Comparison of ENCODE assay signal across 14 mouse cellular contexts in the genomic region with DNA sequence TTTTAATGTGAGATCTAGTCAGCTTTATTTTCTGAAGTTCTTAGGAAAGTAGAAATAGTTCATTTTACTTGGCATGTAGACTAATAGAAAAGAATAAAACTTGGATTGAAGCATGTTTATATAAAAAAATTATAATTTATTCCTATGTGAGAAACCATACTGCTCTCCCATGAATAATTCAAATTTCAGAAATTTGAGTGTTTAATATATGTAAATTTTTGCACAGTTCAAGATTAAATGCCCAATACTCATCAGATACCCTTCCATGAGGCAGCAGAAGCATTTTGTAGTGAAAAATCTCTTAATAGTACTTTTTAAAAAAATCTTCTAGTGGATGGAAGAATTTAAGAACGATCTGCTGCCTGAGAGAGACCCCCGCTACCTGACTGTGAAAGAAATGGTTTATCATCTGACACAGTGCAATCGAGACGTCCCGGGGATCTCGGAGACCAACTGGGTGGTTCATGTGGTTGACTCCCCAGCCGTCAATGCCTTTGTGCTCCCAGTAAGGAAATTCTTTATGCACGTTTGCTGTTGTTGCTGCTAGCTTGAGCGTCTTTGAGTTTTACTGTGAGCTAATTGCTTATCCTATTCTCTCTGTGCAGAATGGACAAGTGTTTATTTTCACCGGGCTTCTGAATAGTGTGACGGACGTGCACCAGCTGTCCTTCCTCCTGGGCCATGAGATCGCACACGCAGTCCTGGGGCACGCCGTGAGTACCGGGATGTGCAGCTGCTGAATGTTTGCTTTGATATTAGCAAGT. TPM values are rescaled to one million over a fixed set of nuclear protein-coding genes. Genes with fewer than 3 reads are reported as not detected.
DNase-seq lines count a peak whose midpoint lies in the region; ATAC-seq and TF ChIP-seq lines count a peak whose summit lies in the region.
"Had no signal": no experiment of that assay in that cellular context is flagged by ENCODE, and none has a peak within 500 bp of the region (broad histone marks: within the 10 kb centered on the region; RNA-seq: fewer than 3 reads in every experiment).

No protein-coding gene starts in this region.

- no peak for TF ChIP-seq CTCF in heart, adult 2 months (IDR thresholded peaks at IDR 0.05)

- no peak overlapping the region for H3K27ac ChIP-seq in hindbrain, embryonic 11.5 days (ENCODE audit: low read depth, low read length)
- H3K27ac ChIP-seq in heart, adult 2 months = no peak overlapping the region
- H3K27ac ChIP-seq: embryonic facial prominence, embryonic 13.5 days had no signal

- H3K9me3 ChIP-seq in hindbrain, embryonic 11.5 days (ENCODE audit: control insufficient read depth, low read length) = no peaks in the 10 kb centered on the region
- H3K9me3 ChIP-seq: embryonic facial prominence, embryonic 13.5 days had no signal

- no peaks in the 10 kb centered on the region for H3K27me3 ChIP-seq in hindbrain, embryonic 11.5 days (ENCODE audit: control insufficient read depth, insufficient read depth, low read length)
- no peaks in the 10 kb centered on the region for H3K27me3 ChIP-seq in heart, adult 2 months (ENCODE audit: control insufficient read depth, insufficient read depth, low read length)
- H3K27me3 ChIP-seq: embryonic facial prominence, embryonic 13.5 days had no signal

- H3K79me2 ChIP-seq in heart, adult 2 months (replicated peaks; ENCODE audit: control insufficient read depth, insufficient read depth, low read length) = no peaks in the 10 kb centered on the region

- no peaks in the 10 kb centered on the region for H3K4me1 ChIP-seq in hindbrain, embryonic 11.5 days (replicated peaks; ENCODE audit: control insufficient read depth, insufficient read depth, low read length)
- H3K4me1 ChIP-seq in heart, adult 2 months (ENCODE audit: control insufficient read depth, insufficient read depth, low read length) = no peaks in the 10 kb centered on the region
- H3K4me1 ChIP-seq: embryonic facial prominence, embryonic 13.5 days had no signal

- no peak for TF ChIP-seq POLR2A in heart, adult 2 months (IDR thresholded peaks at IDR 0.05; ENCODE audit: insufficient read depth, low read depth, low read length)

- no peaks in the 10 kb centered on the region for H3K36me3 ChIP-seq in hindbrain, embryonic 11.5 days (ENCODE audit: control insufficient read depth, insufficient read depth, low read length)
- H3K36me3 ChIP-seq in heart, adult 2 months (ENCODE audit: control insufficient read depth, insufficient read depth, low read length) = peaks cover 5% of the 10 kb centered on the region

- WGBS in hindbrain, embryonic 11.5 days = 31% methylated on average over 17 of the region's 17 CpGs
- 81% methylated on average over 17 of the region's 17 CpGs for WGBS in heart, adult 2 months

- intact Hi-C loops in heart, adult 2 months (cut with DNase I) = no loop called here

- TF ChIP-seq EP300 in heart, adult 2 months (IDR thresholded peaks at IDR 0.05; ENCODE audit: insufficient read depth, low read depth, low read length) = no peak

- peak; percentile 24 for DNase-seq in R1 (ENCODE audit: low read depth, low spot score)
- peak; percentile 8 for DNase-seq in brain, adult 2 months (ENCODE audit: low read depth, low spot score)
- DNase-seq in hindbrain, embryonic 11.5 days (ENCODE audit: low spot score) = peak; percentile 44
- DNase-seq in mesoderm, embryonic 11.5 days (ENCODE audit: low read depth, low spot score) = peak; percentile 47
- DNase-seq in Muller cell, postnatal 12 days (ENCODE audit: inconsistent ontology term) = no peak
- no peak for DNase-seq in heart, adult 2 months
- DNase-seq in right cerebral cortex, postnatal 10 days (ENCODE audit: low spot score in 2 of 2) = no peak
- DNase-seq: adrenal gland, postnatal 25 days; kidney, adult 11 months; liver, postnatal 0 days had no signal

- ATAC-seq in hindbrain, embryonic 11.5 days (ENCODE audit: low FRiP score) = peak; percentile 84
- ATAC-seq: liver, postnatal 0 days had no signal

- H3K4me2 ChIP-seq in hindbrain, embryonic 11.5 days (replicated peaks; ENCODE audit: low read depth, low read length) = peak overlapping the region; percentile 1
- H3K4me2 ChIP-seq: embryonic facial prominence, embryonic 13.5 days had no signal

- no peak overlapping the region for H3K4me3 ChIP-seq in hindbrain, embryonic 11.5 days (ENCODE audit: low read depth, low read length)
- H3K4me3 ChIP-seq in heart, adult 2 months = no peak overlapping the region
- H3K4me3 ChIP-seq: embryonic facial prominence, embryonic 13.5 days had no signal

- H3K9ac ChIP-seq in hindbrain, embryonic 11.5 days (ENCODE audit: low read depth, low read length) = no peak overlapping the region
- no peak overlapping the region for H3K9ac ChIP-seq in heart, adult 2 months (ENCODE audit: low read depth, low read length)
- H3K9ac ChIP-seq: embryonic facial prominence, embryonic 13.5 days; liver, postnatal 0 days had no signal

RNA-seq across cellular contexts. Expression of a gene that starts 11.3 kb away (rescaled TPM):
- 12.8 and 12.9 TPM in 2 replicates for polyA plus RNA-seq in hindbrain, embryonic 11.5 days (2014; fragmentation: Nextera tagmentation; extraction: Ambion mirVana)
- 10 to 100 TPM; 33.0 to 40.1 TPM for total RNA-seq in heart, adult 2 months (2021)
- polyA plus RNA-seq in heart, adult 2 months (2012; rRNA removed) = 20.4 and 44.8 TPM in 2 replicates

RNA-seq across cellular contexts. Expression of a gene that starts 34.2 kb away (rescaled TPM):
- 0.06 TPM in 1 of 2 replicates, not detected in the other for polyA plus RNA-seq in hindbrain, embryonic 11.5 days (2014; fragmentation: Nextera tagmentation; extraction: Ambion mirVana)
- not detected for total RNA-seq in heart, adult 2 months (2021)
- polyA plus RNA-seq in heart, adult 2 months (2012; rRNA removed) = not detected in 2 replicates
- total RNA-seq: adrenal gland, postnatal 25 days; left cerebral cortex, adult 18-20 months; MEL had no signal
- polyA plus RNA-seq: embryonic facial prominence, embryonic 13.5 days; gonadal fat pad, adult 2 months; liver, postnatal 0 days had no signal

Comparison
In these comparisons a context has a peak if more than half of its experiments do, and no peak if none do; other contexts are left out.
1. DNase-seq: peak in R1 (single experiment), brain, adult 2 months (single experiment), hindbrain, embryonic 11.5 days (single experiment) and mesoderm, embryonic 11.5 days (single experiment); none in Muller cell, postnatal 12 days (single experiment), heart, adult 2 months (0 of 2) and right cerebral cortex, postnatal 10 days (0 of 2).